Mouse (Mus musculus): ENCODE data around the gene Nicn1. TPM values are rescaled to one million over a fixed set of nuclear protein-coding genes. Genes with fewer than 3 reads are reported as not detected.

The Nicn1 gene
- total RNA-seq, 4 experiments from 2014 or later = 29.5 to 49.1 (median 41.4) TPM

DNA sequence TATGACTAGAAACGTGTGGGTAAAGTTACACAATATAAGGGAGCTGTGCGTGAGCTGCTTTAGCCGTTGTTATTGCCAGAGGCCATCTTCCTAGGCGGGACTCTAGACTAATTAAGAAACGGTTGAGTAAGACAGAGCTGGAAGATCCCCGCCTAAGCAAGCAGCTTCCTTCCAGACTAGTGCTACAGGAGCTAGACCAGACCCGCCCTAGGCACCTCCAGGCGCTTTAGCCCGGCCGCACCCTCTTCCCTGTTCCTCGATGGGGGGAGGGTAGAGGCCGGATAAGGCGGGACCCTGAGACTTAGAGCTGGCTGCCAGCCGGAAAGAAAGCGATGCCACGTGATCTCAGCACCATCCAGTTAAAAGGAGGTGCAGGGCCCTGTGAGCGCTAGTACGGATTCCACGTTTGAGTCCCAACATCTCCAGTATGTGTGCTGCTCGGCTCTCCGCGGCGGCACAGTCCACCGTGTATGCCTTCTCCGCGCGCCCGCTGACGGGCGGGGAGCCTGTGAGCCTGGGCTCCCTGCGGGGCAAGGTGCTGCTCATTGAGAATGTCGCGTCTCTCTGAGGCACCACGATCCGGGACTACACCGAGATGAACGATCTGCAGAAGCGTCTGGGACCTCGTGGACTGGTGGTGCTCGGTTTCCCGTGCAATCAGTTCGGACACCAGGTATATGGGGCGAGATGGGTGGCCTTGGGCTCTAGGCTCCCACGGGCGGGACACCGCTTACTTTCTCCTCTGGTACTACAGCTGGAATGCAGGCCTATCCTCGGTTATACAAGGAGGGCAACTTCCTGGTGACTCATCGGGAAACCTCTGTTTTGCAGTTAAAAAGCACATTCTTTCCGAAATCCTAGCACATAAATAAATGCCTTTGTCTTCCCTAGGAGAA is 48.9 kb downstream of the Nicn1 start, which contains the start of gene Gpx1:
TSS of gene Gpx1 (plus strand) at position 18 of the 896 bp plus-strand sequence.
- DNase-seq = peak; percentile 93

DNA sequence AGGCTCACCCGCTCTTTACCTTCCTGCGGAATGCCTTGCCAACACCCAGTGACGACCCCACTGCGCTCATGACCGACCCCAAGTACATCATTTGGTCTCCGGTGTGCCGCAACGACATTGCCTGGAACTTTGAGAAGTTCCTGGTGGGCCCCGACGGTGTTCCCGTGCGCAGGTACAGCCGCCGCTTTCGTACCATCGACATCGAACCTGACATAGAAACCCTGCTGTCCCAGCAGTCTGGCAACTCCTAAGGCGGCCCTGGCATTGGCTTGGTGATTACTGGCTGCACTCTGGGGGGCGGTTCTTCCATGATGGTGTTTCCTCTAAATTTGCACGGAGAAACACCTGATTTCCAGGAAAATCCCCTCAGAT is 49.6 kb downstream of the Nicn1 start:
- peak; percentile 45 for DNase-seq

DNA sequence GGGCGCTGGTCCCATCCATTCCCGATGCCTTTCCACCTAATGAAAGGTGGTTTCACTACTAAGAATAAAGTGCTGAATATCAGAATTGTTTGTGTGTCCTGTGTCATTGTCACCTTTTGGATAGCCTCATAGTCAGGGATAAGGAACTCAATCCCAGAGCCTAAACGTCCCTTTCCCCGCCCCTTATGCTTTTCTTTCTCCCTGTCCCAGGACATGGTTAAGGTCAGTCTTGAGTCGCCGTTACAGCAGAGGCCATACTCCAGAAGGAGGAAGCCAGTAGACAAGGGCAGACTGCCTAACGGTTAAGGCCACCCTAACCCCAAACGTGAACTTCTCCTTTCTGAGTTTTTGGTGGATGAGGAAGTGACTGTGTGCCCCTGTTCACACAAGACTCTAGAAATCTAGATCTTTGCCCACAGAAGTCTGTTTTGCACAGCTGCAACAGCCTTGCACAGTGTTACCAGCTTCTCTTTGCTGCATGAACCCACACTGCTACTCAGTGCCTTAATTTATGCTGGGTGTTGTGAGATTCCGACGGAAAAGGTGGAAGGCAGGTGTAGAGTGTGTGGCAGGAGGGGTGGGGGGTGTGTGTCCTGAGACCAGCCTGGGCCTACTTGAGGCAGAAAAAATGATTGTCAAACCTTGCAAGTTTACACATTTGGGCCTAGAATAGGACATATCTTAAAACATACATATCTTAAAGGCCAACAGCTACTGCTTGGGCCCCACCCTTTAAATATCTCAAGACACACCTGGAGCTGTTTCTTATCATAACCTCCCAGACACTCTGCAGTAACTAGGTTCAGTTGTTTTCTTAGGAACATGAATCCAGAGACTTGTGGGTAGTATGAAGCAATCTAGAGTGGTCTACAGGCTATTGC is 50.3 kb downstream of the Nicn1 start:
- DNase-seq = peak; percentile 59

DNA sequence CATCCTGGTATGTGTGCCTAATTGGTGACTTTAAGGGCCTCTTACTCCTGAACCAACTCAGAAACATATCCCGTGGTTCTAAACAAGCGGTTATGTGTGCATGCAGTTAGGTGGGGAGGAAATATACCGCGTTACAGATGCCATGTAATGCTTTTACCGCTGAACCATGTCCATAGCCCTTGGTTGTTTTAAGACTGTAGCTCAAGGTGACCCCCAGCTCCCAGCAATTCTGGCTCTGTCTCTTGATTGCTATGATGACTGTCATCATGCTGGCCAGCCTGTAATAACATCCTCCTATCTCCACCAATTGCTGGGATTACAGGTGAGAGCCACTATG is 50.9 kb downstream of the Nicn1 start:
- no peak for DNase-seq

DNA sequence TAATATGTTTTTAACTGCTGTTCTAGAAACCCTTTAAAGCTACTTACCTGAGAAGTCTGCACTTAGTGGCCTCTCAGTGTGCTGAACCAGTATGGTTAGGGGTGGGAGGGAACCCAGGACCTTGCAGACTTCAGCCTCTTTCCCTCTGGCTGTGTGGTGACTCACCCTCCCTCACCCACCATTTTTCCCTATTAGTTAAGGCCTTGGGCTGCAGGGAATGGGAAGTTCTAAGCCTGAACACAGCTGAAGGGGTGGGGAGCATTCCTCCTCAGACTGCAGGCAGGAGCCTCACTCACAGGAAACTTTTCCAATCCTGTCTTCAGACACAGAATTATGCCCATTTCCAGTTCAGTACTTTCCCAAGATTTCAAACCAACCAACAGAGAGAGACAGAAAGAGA is 51.6 kb downstream of the Nicn1 start:
- no peak for DNase-seq

DNA sequence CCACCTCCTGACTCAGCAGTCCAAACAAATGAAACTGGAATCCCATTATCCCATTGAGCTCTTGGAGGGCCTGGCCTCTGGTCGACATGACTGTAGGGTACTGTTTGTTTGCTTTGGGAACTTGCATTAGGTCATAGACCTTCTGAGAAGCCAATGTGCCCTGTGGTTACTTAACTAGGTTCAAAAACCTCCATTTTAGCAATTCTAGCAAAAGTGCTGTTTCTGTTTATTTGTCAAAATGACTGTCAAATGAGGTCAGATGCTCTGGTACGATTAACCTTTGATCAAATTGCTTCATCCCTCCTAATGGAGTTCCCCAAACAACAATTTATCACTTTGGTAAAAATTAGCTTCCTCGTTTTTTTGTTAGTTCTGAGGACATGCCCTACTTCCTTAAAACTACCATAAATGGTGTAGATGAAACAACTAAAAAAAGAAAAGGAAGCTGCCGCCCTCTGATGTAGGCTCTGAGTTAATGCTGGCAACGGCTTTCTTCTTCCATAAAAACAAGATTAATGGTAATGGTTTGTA is 52.1 kb downstream of the Nicn1 start:
- DNase-seq = no peak

DNA sequence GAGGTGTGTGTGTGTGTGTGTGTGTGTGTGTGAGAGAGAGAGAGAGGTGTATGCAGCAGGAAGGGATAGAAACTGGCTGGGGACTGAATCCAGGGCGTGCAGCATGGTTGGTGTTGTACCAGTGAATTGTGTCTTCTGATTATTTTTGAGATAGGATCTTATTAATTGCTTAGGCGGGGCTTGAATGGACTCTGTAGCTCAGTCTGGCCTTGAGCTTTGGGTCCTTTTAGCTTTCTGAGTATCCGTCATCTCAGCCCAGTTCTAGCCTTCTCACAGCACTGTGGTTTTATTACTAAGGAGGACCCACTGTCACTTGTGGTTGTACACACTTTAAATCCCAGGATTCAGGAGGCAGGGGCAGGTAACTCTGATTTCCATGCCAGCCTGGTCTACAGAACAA is 53.1 kb downstream of the Nicn1 start:
- no peak for DNase-seq

DNA sequence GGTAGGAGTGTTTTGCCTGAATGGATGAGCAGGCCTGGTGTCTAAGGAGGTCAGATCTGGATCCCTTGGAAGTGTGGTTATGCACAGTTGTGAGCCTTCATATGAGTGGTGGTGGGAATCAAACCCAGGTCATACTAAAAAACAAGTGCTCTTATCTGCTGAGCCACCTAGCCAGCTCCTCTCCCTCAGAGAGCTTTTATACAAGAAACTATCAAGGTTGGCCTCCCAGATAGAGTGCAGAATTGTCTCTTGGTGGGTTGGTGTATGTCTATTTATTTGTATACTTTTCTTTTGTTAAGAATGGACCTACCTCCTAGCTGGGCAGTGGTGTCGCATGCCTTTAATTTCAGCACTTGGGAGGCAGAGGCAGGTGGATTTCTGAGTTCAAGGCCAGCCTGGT is 53.6 kb downstream of the Nicn1 start:
- no peak for DNase-seq

DNA sequence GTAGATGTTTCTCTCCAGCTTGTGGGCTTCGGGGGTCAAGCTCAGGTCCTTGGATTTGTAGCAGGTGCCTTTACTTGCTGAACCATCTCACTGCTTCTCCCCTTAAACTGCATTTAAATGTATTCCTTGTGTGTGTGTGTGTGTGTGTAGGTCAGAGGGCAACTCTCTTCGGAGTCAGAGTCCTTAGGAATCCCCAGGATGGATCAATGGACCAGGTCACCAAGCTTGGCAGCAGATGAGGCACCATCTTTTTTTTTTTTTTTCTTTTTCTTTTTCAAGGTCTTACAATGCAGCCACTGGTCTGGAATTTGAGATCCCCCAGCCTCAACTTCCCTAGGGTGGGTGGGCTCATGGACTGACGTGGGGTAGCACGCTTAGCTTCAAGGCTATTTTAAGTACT is 54.2 kb downstream of the Nicn1 start:
- no peak for DNase-seq

Other genes starting within 250 kb of the Nicn1 start
- gene Gmppb, start 241.2 kb upstream of the Nicn1 start, total RNA-seq (2022) = 10 to 100 TPM; 23.5 to 31.6 (median 28.2) TPM
- 1 to 10 TPM; 2.4 to 6.6 (median 4.1) TPM for gene Amigo3, start 237.3 kb upstream of the Nicn1 start, total RNA-seq (2022)
- under 1 TPM in 1 of 4 experiments, not detected in 3; 0.10 TPM for gene Mst1, start 210.0 kb upstream of the Nicn1 start, total RNA-seq (2022)
- 100 to 1,000 TPM in 1 of 4 experiments, 10 to 100 TPM in 3; 68.2 to 108 (median 86.5) TPM for gene Rnf123, start 207.1 kb upstream of the Nicn1 start, total RNA-seq (2022)
- gene Apeh, start 195.8 kb upstream of the Nicn1 start, total RNA-seq (2022) = 100 to 1,000 TPM; 104 to 125 (median 109) TPM
- gene Bsn, start 100.0 kb upstream of the Nicn1 start, total RNA-seq (2022) = 1 to 10 TPM; 3.7 to 6.8 (median 6.4) TPM
- 100 to 1,000 TPM; 134 to 165 (median 148) TPM for gene Dag1, start 26.5 kb upstream of the Nicn1 start, total RNA-seq (2022)
- gene Amt, start 6.4 kb downstream of the Nicn1 start, total RNA-seq (2022) = 10 to 100 TPM in 2 of 4 experiments, 1 to 10 TPM in 2; 3.8 to 10.9 (median 7.1) TPM
- 100 to 1,000 TPM; 307 to 342 (median 321) TPM for gene Rhoa, start 15.7 kb downstream of the Nicn1 start, total RNA-seq (2022)
- gene Tcta, start 15.7 kb downstream of the Nicn1 start, total RNA-seq (2022) = 10 to 100 TPM; 56.0 to 68.0 (median 62.2) TPM
- gene Gpx1, start 48.5 kb downstream of the Nicn1 start, total RNA-seq (2022) = 100 to 1,000 TPM; 524 to 812 (median 629) TPM
- gene Usp4, start 57.4 kb downstream of the Nicn1 start, total RNA-seq (2022) = 100 to 1,000 TPM; 124 to 152 (median 132) TPM
- gene 1700102P08Rik, start 102.4 kb downstream of the Nicn1 start, total RNA-seq (2022) = 1 to 10 TPM in 3 of 4 experiments, under 1 TPM in 1; 0.96 to 1.6 (median 1.3) TPM
- gene Ccdc36, start 138.1 kb downstream of the Nicn1 start, total RNA-seq (2022) = under 1 TPM in 1 of 4 experiments, not detected in 3; 0.10 TPM
- gene BC048562, start 146.1 kb downstream of the Nicn1 start, total RNA-seq (2022) = not detected
- 10 to 100 TPM; 46.6 to 56.5 (median 52.7) TPM for gene Ccdc71, start 170.1 kb downstream of the Nicn1 start, total RNA-seq (2022)
- 10 to 100 TPM; 19.7 to 48.3 (median 33.1) TPM for gene Klhdc8b, start 171.2 kb downstream of the Nicn1 start, total RNA-seq (2022)
- gene Lamb2, start 189.3 kb downstream of the Nicn1 start, total RNA-seq (2022) = 100 to 1,000 TPM; 117 to 175 (median 152) TPM
- gene Usp19, start 200.2 kb downstream of the Nicn1 start, total RNA-seq (2022) = 100 to 1,000 TPM; 239 to 312 (median 257) TPM
- 100 to 1,000 TPM; 181 to 239 (median 220) TPM for gene Qars, start 217.3 kb downstream of the Nicn1 start, total RNA-seq (2022)
- 100 to 1,000 TPM; 131 to 151 (median 139) TPM for gene Qrich1, start 226.4 kb downstream of the Nicn1 start, total RNA-seq (2022)